Mouse (Mus musculus) right cerebral cortex, postnatal 10 days (tissue): ENCODE measurements around the gene Anp32b.

Experiments
- DNase-seq, 2 experiments: peaks; one replicate each; pipeline ENCODE4 v3.0.0; 2021; ENCODE audit warnings: low spot score in 2 of 2

The Anp32b gene

DNA sequence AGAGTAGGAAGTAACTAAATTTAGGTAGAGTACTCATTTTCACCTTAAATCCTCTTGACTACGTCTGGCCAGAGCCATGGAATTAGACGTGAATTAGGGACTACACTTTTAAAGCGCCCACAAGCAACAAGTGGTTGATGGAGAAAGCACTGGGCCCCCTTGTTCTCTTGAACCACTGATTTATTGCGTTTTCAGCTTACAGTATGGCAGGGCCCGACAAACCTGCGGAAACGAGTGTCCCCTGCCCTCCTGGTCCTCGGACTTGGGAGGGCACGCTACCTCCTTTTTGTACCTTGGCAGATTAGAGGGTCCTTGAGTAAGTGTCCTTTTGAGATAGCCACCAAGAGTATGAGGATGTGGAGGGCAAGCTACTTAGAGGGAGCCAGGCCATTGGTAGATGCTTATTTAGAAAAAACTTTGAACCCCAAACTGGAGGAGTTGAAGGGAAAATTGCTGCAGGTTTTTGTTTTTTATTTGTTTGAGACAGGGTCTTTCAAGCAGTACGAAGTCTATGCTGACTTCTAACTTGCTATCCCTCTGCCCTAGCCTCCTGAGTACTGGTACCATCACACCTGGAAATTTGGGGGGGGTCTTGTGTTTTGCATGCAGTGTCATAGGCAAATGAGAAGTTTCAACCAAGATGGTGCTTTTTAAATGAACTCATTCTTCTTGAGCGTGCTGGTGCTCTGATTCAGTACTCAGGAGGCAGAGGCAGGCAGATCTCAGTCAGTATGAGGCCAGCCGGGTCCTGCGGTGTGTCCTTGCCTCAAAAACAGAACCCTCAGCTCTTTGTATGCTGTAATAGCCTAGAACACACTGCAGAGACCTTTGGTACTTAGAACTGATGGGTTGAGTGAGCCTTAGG is 2.4 kb downstream of the Anp32b start:
- no peak for DNase-seq

GRCm38 (mm10) chr4:46454097-46454864 is 3.6 kb downstream of the Anp32b start:
- no peak for DNase-seq

GRCm38 (mm10) chr4:46456762-46457161 is 6.1 kb downstream of the Anp32b start:
- no peak for DNase-seq

- no peak for DNase-seq
Measured at GRCm38 (mm10) chr4:46457186-46457585, 6.5 kb downstream of the Anp32b start.

DNA sequence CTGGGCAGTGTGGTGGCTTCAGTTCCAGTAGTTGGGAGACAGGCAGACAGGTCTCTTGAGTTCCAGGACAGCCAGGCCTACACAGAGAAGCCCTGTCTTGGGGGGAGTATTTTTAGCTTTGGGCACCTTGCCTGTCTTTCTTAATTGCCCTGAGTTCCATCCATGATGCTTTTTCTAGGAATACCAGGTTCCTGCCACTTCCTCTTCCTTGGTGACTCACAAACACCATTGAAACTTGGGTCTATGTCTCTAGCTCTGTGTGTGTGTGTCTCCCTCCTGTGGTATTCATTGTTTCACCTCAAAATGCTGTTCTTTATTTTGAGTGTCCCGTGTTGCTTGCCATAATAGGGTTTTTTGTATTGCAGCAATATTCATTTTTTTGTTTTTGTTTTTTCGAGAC is 7.7 kb downstream of the Anp32b start:
- no peak for DNase-seq

DNA sequence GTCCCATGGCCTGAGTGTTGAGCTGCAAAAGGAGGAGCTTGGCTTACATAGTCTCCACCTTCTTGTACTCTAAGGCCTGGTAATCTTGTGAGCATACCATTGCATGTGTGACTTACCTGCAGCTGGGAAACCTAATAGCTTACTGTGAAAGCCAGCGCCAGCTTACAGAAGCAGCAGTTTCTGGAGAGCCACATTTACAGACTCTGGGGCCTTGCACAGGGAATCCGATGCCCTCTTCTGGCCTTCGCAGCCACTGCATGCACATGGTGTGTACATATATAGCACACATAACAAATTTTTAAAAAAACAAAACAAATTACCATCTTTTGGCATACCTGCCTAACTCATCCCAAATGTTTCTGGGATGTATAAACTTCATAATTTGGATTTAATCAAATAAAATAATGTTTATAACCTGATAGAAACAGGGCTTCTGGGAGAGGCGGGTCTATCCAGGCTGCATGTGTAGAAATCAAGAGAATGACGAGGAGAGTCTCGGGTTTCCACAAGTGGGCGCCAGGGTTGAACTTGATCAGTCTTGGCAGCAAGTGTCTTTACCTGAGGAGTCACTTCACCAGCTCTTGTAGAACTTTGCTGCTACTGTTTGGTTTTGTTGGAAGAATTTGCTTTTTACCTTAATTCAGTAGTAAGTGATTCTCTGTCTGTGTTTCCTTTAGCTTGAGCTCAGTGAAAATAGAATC is 12.6 kb downstream of the Anp32b start:
- DNase-seq: peak in 1 of 2 experiments; percentile 67

DNA sequence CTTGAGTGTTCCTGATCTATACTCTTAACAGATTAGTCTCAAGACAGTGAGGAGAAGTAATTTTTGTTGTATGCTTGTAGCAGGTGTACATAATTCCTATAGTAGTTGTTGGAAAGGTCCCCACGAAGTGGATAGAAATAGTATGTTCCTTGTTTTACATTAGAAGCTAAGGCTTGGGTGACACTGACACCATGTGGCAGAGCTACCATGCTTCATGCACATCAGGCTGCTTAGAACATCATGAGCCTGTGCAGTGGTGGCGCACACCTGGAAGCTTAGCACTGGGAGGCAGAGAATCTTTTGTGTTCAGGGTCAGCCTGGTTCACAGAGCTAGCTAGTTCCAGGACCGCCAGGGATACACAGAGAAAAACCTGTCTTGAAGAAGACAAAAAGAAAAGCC is 15.0 kb downstream of the Anp32b start:
- DNase-seq: no peak

DNA sequence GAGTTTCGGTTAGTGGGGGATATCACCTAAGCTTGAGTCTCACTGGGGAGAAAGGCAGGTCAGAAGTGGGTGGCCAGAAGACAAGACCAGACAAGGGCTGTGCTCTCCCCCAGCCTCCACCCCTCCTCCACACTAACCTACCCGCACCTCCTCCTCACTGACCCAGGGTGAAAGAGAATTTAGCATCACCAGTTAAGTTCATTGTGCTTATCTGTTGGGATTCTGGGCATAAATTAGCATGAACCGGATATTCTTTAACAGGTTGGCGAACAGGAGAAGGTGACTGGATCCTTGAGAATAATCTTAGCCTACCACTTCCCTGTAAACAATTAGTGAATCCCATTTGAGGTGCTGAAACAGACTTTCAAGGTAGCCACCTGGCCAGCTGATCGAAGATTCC is 24.4 kb downstream of the Anp32b start:
- DNase-seq: no peak

- DNase-seq: no peak
Measured at GRCm38 (mm10) chr4:46479081-46479480, 28.4 kb downstream of the Anp32b start.

DNA sequence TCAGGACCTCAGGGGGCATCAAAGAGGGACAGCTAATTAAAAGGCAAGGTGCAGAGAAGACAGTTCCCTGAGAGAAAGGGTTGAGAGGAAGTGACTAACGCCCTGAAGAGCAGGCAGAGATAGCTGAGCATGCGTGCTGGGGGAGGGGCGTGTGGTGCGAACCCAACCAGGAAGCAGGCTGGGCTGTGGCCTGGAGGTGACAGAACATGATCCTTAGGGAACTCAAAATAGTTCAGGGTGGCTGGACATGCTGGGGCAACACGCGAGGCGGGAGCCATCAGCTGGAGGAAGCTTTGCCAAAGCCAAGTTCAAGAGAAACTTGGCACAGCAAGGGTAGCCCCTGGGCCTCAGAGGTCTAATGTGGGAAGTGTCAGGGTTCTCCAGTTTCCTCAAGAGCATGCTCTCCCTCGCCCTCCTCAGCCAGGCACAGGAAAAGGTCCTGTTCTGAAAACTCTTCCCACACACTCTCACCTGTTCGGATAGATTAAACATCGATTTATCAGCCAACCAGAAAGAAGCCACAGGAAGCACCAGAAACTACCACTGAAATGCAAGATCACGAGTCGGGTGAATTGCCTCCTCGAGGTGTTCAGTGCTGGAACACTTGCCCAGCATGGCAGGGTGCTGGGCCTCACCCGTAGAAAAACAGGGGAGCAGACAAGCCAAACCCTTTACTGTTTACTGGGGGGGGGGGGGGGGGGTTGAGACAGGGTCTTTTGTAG is 35.2 kb downstream of the Anp32b start:
- peak; percentile 70 to 74 for DNase-seq

DNA sequence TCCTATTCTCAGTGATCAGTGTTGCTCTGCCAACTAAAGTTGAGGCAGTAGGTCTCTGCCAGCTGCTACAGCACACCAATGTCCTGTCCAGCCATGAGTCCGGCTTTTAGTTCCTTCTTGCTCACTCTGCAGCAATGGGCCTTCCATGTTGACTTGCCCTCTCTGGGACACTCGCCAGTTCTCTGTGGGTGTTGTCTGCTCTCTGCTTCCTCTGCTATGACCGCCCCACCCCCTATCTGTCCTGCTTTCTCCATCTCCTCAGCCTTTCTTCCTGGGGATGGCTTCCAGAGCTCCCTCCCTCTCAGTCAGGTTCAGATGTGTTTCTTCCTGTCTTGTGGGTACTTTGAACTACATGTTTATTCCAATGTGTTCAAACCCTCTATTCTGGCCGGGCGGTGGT is 36.6 kb downstream of the Anp32b start:
- DNase-seq: peak; percentile 77

DNA sequence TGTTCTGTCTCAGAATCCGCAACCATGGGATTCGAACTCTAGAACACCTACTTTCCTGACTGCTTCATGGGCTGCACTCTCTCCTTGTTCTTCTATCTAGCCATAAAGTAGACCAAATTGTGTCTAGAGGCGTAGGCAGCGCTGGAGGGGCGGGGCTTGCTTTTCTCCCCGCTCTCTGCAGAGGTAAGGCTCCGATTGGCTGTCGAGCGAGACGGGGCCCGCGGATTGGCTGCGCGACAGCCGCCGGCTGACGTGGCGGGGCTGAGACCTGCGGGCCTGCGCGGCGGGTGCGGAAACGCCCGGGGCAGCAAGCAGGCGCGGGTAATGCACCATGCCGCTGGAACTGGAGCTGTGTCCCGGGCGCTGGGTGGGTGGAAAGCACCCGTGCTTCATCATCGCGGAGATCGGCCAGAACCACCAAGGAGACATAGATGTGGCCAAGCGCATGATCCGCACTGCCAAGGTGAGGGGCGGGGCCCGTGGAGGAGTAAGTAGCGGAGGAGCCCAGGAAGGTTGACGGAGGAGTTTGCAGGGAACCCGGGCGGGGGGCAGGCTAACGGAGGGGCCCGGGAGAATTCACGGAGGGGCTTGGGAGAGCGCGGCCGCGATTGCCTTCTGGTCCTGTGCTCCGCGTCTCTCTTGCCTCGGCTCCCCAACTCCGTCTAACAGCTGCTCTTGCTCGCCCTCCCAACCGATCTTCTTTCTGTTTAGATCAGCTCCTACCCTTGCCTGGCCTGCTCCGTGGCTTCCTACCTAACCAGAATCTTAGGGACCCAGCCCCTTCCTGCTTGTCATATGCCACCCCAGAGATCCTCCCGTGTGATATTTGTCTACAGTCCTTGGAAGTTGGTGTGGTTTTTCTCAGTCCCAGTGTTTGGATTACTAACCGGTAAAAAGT is 38.6 kb downstream of the Anp32b start, which contains the start of gene Nans:
Gene Nans (plus strand): TSS at position 221 of the 898 bp plus-strand sequence.
- DNase-seq: peak; percentile 97

- no peak for DNase-seq
Measured at GRCm38 (mm10) chr4:46493071-46493470, 42.4 kb downstream of the Anp32b start.

DNA sequence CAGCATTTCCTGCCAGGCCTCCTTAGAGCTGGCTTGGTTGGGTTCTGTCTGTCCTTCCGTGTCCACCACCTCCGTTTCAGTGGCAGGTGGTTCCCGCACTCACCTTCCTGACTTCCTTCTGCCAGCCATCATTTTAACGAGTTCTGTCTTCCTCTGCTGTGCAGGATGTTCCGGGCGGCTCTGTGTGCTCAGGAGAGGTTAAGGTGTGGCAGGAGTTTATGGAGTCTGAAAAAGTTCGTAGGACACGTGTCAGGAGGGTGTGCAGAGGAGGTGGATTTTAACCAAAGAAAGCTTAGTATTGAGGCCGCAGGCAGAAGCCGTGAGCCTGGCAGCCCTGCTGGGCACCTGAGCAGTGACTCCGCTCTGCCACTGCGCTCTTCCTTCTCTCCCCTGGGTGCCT is 44.8 kb downstream of the Anp32b start:
- DNase-seq: no peak

DNA sequence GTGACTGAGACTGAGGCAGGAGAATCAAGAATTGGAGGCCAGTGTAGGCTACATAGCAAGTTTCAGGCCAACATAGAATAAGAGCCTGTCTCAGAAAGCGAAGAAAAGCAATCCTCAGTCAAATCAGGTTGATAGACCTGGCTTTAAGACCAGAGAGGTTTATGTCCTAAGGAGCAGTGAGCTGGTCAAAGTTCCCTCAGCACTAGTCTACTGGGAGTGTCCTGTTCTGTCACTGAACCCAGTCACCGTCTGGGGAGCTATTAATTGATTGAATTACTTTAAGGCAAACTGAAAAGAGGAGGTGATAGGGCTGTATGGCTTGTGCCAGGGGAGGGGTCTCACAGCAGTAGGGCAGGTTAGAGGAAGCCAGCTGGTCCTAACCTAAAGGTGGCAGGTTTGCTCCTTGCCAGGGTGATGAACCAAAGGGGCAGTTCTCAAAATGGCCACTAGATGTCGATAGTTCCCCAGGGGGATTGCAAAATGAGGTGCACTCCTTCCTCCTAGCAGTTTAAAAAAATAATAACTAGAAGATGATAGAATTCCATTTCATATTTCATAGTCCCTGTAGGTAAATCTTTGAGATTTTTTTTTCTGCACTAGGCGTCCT is 46.7 kb downstream of the Anp32b start:
- peak in 1 of 2 experiments; percentile 70 for DNase-seq

DNA sequence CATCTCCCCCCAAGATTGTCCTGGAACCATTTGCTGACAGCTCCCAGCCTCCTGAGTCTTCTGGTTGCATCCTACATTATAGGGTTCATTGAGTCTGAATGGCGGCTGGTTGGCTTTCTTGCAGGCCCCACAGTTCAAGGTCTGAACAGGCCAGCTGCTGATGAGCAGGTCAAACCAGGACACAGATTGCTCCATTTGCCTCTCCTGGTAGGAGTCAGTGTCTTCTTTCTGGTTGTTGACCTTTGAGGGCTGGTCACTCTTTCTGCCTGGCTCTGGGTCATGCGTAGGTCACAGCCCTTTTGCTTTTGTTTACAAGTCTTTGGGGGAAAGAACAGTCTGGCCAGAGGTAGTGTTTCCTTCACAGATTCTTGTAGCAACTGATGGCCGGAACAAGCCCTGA is 47.8 kb downstream of the Anp32b start:
- DNase-seq: no peak

DNA sequence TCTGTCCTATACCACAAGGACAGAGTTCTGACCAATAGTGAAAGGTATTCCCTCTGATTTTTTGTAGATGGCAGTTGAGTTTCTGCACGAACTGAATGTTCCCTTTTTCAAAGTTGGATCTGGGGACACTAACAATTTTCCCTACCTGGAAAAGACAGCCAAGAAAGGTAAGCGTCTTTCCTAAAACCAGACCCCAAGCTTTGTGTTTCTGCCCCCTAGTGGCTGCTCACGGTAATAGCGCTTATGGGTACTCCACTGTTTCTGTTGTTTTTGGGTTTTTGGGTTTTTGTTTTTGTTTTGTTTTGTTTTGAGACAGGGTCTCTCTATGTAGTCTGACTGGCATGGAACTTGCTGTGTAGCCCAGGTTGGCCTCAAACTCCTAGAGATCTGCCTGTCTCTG is 48.3 kb downstream of the Anp32b start:
- peak in 1 of 2 experiments; percentile 50 for DNase-seq

DNA sequence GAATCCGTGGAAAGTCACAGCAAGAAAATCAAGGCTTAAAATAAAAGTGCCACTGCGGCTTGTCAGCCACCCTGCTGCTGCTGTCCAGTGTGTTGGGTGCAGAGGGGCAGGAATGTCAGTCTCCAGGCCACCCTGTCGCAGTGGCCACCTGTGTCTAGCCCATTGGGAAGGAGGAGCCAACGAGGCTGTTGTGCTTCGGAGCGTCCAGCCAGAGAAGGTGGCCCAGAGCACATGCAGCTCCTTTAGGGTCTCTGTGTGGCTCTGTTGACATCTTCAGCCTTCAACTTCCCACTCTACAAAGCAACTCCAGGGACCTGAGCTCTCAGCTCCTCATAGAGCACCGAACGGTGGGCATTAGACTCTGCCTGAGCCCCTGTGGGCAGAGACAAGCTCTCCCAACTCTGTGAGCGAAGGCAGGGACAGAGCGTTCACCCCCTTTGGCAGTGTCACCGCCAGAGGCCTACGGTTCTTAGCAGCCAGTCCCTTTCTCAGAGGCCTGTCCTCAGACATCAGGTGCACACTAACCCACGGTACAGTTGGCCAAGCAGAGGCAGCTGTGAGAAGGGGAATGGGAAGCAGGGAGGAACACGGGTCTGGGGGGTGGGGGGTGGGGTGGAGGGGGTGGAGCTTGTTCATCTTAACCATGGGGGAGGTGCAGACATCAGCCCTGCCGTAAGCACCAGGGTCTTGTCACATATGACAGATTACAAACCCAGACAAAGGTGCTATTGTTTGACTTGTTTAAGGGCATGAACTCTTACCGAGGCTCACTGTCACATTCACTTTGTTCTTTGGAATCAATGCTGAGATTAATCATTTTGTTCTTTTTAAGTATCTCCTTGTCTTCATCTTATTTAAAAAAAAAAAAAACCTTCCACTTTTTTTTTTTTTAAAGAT is 52.2 kb downstream of the Anp32b start:
- DNase-seq: no peak

DNA sequence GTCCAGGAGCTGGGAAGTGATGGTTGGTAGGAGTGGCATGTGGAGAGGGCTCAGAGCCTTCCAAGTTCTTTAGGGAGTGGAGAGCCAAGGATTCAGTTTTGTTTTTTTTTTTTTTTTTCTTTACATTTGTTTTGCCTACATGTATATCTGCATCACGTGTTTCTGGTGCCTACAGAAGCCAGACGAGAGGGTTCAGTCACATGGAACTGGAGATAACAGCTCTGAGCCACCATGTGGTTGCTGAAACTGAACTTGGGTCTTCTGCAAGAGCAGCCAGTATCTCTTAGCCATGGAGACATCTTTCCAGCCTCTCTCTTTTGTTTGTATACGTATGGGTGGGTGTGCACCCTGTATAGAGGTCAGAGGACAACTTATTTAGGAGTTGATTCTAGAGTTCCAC is 53.2 kb downstream of the Anp32b start:
- no peak for DNase-seq
